Mouse (Mus musculus) small intestine, adult 2 months (tissue): ENCODE results near the gene Gm17324. TPM values are rescaled to one million over a fixed set of nuclear protein-coding genes. Genes with fewer than 3 reads are reported as not detected.

Source experiments
- H3K27ac ChIP-seq: fragments of 200-500 bp; 2 replicates; pipeline ENCODE4 v1.5.1; 2012; ENCODE audit warnings: low read depth, low read length, control low read depth, inconsistent platforms; ENCODE audit not compliant: insufficient read depth
- H3K27me3 ChIP-seq: fragments of 200-500 bp; 2 replicates; pipeline ENCODE4 v1.6.1; 2012; ENCODE audit warnings: mild to moderate bottlenecking, moderate library complexity, low read length, inconsistent platforms; ENCODE audit not compliant: control insufficient read depth, insufficient read depth
- H3K36me3 ChIP-seq: fragments of 200-500 bp; 2 replicates; pipeline ENCODE4 v1.6.1; 2012; ENCODE audit warnings: mild to moderate bottlenecking, low read length, control low read depth, inconsistent platforms; ENCODE audit not compliant: control insufficient read depth, insufficient read depth
- H3K4me1 ChIP-seq: fragments of 200-500 bp; 2 replicates; pipeline ENCODE4 v1.6.1; 2012; ENCODE audit warnings: low read length, inconsistent platforms, mixed read lengths; ENCODE audit not compliant: control insufficient read depth, insufficient read depth, insufficient read length
- H3K4me3 ChIP-seq: fragments of 200-500 bp; 2 replicates; pipeline ENCODE4 v1.5.1; 2012; ENCODE audit warnings: low read depth, mild to moderate bottlenecking, control low read depth, inconsistent platforms, low read length, moderate library complexity
- CTCF ChIP-seq: fragments of 200-500 bp; IDR thresholded peaks from 2 replicates; pipeline ENCODE4 v1.5.1; 2012; ENCODE audit warnings: low read depth, mild to moderate bottlenecking, control low read depth, inconsistent platforms, low read length, moderate library complexity, mixed read lengths; ENCODE audit not compliant: insufficient replicate concordance, insufficient read length; ENCODE audit errors: extremely low read depth
- POLR2A ChIP-seq: fragments of 200-500 bp; IDR thresholded peaks from 2 replicates; pipeline ENCODE4 v1.6.1; 2012; ENCODE audit warnings: low read depth, mild to moderate bottlenecking, control low read depth, inconsistent platforms, low read length, moderate library complexity
- whole genome bisulfite sequencing: fragments of 180-500 bp; shearing (Covaris S2); methylation state at CpG from one replicate; pipeline ENCODE4 v1.1.7; 2018; 5-methylcytosine and 5-hydroxymethylcytosine counted together
- polyA plus RNA-seq: library from polyadenylated mRNA; depleted of rRNA; stranded (reverse); fragments of >200 nt; gene quantifications from 2 replicates; pipeline ENCODE4 v1.2.3, GENCODE M21; 2012

Gene Gm17324
- polyA plus RNA-seq, 1 experiment, result not detected

DNA sequence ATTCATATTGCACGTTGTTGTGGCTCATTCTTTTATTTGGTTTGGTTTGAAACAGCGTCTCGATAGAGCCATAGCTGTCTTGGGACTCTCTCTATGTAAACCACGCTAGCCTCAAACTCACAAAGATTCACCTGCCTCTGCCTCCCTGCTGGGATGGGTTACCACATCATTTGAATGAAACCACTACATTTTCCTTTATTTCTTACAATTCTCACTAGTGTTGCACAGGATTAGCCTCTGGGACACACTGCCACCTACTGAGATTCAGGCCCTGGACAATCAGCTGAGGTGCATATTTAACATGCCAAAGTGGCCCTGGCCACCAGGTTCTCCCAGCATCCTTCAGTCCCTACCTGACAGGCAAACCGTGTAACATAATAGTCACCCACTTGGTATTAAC is 9.2 kb downstream of the Gm17324 start:
- Histone ChIP-seq H3K27me3 (no peaks in the 10 kb centered on the region), H3K27ac (no peak overlapping the region), H3K36me3 (peaks cover 5% of the 10 kb centered on the region; the same call in 1 of the 2 replicates), H3K4me1 (peaks cover 2% of the 10 kb centered on the region), H3K4me3 (no peak overlapping the region)
- 70% methylated on average over 5 of the region's 5 CpGs for WGBS
- TF ChIP-seq CTCF, result no peak
- TF ChIP-seq POLR2A, result no peak

DNA sequence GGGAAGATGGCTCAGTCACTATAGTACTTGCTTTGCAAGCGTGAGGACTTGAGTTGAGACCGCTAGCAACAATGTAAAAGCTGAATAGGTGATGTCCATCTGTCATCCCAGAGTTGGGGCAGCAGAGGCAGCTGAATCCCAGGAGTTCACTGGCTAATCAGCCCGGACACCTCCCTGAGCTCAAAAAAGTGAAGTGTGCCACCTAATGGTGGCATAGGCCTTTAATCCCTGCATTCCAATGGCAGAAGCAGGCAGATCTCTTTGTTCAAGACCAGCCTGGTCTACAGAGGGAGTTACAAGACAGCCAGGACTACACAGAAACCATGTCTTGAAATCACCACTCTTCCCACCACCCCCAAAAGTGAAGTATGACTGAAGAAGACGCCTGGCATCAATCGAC is 16.1 kb downstream of the Gm17324 start:
- Histone ChIP-seq H3K27me3 (no peaks in the 10 kb centered on the region), H3K36me3 (peaks cover 5% of the 10 kb centered on the region; the same call in 1 of the 2 replicates), H3K4me3 (no peak overlapping the region), H3K4me1 (peaks cover 1% of the 10 kb centered on the region), H3K27ac (no peak overlapping the region)
- no peak for TF ChIP-seq POLR2A
- 90% methylated on average over 5 of the region's 5 CpGs for WGBS

DNA sequence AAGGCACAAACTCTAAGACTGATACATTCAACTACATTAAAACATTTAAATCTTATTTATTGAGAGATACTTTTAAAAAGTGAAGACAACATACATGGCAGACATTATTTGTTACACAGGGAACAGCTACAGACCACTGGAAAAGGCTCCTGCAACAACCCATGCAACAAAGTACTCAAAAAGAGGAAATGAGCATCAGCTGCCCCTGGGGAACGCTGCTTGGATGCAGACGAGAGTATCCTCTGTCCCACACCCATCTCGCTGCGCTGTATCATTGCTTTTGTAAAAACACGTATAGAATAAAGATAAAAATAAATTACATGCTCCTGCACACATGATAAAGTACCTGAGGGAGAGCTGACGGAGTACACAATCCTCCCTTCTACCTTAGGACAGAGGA is 18.1 kb downstream of the Gm17324 start:
- Histone ChIP-seq H3K27ac (no peak overlapping the region), H3K4me1 (peaks cover 2% of the 10 kb centered on the region), H3K36me3 (0 out of 2 replicates have a peak, but pooled peaks cover 2% of the 10 kb centered on the region), H3K4me3 (no peak overlapping the region), H3K27me3 (no peaks in the 10 kb centered on the region)
- TF ChIP-seq CTCF (no peak), POLR2A (no peak)
- 77% methylated on average over 6 of the region's 6 CpGs for WGBS

DNA sequence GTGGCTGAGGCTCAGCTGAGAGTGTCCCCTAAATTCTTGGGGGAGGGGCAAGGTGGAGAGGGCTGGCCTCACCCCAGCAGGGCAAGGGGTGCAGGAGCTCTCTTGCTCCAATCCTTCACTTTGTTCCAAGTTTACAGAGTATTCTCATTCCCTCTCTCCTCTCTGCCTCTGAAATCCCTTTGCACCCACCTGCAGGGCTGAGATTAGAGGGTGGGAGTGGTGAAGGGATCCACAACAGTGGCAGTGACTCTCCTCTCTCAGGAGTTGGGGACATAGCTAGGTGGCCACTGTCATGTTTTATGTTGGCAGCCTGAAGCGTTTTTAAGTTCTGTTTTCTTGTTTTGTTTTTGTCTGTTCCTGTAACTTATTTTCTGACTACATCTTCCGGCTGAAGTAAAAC is 19.0 kb downstream of the Gm17324 start:
- 67% methylated on average over 2 of the region's 2 CpGs for WGBS

DNA sequence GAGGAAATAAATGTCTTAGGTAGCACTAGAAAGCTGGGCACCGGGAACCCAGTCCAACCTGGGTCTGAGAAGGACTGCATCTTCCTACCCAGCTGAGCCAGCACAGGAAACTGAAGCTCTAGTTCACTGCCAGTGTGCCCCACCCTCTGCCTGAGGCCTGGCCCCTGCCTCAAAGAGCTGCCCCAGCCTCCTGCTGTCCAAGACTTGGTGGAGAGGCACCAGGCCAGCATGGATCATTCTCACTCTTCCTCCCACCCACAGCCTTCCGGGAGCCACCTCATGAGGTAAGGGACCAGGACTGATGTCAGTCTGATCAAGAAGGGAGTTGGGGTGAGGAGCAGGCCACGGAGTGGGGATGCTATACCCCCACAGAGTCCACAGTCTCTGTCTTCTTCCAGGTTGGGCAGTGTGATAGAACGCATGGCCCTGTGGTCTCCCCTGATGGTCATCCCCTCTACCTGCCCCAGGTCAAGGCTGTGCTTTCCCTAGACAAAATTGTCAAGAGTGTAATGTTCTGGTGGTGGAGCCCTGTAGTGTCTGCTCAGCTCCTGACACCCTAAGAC is 19.6 kb downstream of the Gm17324 start:
- Histone ChIP-seq H3K36me3 (no peaks in the 10 kb centered on the region), H3K4me1 (peaks cover 2% of the 10 kb centered on the region), H3K27me3 (no peaks in the 10 kb centered on the region), H3K4me3 (no peak overlapping the region), H3K27ac (no peak overlapping the region)
- 87% methylated on average over 4 of the region's 4 CpGs for WGBS
- no peak for TF ChIP-seq POLR2A
- TF ChIP-seq CTCF, result no peak

More for the DNA sequence above, 19.0 kb downstream of the Gm17324 start:
- TF ChIP-seq CTCF, result no peak
- no peak for TF ChIP-seq POLR2A
- no peak overlapping the region for H3K4me3 ChIP-seq
- H3K27me3 ChIP-seq, result no peaks in the 10 kb centered on the region
- H3K36me3 ChIP-seq, result no peaks in the 10 kb centered on the region
- H3K4me1 ChIP-seq, result peaks cover 2% of the 10 kb centered on the region
- no peak overlapping the region for H3K27ac ChIP-seq

- H3K36me3 ChIP-seq, result no peaks in the 10 kb centered on the region
- H3K27me3 ChIP-seq, result no peaks in the 10 kb centered on the region
- WGBS, result 85% methylated on average over 6 of the region's 6 CpGs
- peaks cover 2% of the 10 kb centered on the region for H3K4me1 ChIP-seq
- peak; percentile 31; the same call in 1 of the 2 replicates for TF ChIP-seq POLR2A
- no peak for TF ChIP-seq CTCF
- no peak overlapping the region for H3K4me3 ChIP-seq
- no peak overlapping the region for H3K27ac ChIP-seq
Measured at GRCm38 (mm10) chr9:78428185-78428584, 20.4 kb downstream of the Gm17324 start.

- TF ChIP-seq POLR2A (0 out of 2 replicates have a peak, but pooled peaks have one; percentile 16), CTCF (no peak)
- peaks cover 2% of the 10 kb centered on the region for H3K4me1 ChIP-seq
Measured at GRCm38 (mm10) chr9:78427362-78427781, 21.2 kb downstream of the Gm17324 start.

DNA sequence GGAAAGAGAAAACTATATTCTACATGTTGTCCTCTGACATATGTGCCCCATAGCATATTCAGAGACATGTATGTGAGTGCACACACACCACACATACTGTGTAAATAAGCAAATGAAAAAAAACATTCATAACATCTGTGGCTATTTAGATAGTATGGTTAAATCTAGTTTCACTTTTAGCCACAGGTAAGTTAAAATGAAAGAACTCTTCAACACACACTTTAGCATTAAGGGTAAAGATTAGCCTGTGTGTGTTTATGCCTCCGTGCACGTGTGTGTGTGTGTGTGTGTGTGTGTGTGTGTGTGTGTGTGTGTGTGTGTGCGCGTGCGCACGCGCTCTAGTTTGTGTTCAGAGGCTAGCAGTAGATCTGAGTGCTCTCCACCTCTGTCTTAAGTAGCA is 47.0 kb downstream of the Gm17324 start:
- Histone ChIP-seq H3K4me3 (no peak overlapping the region), H3K36me3 (no peaks in the 10 kb centered on the region), H3K27ac (no peak overlapping the region), H3K4me1 (peaks cover 3% of the 10 kb centered on the region; the same call in 1 of the 2 replicates), H3K27me3 (peaks cover 5% of the 10 kb centered on the region; the same call in 1 of the 2 replicates)
- TF ChIP-seq POLR2A (no peak), CTCF (no peak)
- 63% methylated on average over 7 of the region's 7 CpGs for WGBS

More at GRCm38 (mm10) chr9:78427362-78427781, 21.2 kb downstream of the Gm17324 start:
- Histone ChIP-seq H3K4me3 (peak overlapping the region; percentile 65), H3K36me3 (no peaks in the 10 kb centered on the region), H3K27ac (no peak overlapping the region), H3K27me3 (no peaks in the 10 kb centered on the region)
- WGBS, result 26% methylated on average over 26 of the region's 27 CpGs
